Comparison of ENCODE assay signal across 26 mouse cellular contexts in the genomic region with DNA sequence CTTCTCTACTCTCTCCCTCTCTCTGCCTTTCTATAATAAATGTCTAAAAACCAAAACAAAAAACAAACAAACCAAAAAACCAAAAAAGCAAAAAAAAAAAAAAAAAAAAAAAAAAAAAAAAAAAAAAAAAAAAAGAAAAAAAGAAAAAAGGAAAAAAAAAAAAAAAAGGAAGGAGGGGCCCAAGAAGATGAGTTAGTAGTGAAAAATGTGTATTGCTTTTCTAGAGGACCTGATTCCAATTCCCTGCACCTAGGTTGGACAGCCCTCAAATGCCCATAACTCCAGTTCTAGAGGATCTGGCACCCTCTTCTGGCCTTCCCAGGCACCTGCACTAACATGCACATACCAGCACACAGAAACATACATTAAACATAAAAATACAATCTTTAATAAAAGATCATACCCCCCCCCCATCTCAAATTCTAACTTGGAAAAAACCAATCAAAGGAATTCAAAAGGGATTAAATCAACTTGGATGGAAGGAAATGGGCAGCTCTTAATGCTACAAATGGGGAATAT.
DNase-seq lines count a peak whose midpoint lies in the region; ATAC-seq and TF ChIP-seq lines count a peak whose summit lies in the region.
"Had no signal": no experiment of that assay in that cellular context is flagged by ENCODE, and none has a peak within 500 bp of the region (broad histone marks: within the 10 kb centered on the region; RNA-seq: fewer than 3 reads in every experiment).

No protein-coding gene starts in this region.

- TF ChIP-seq POLR2A in ES-Bruce4 (IDR thresholded peaks at IDR 0.05; ENCODE audit: insufficient read depth, low read length): no peak

- no peak for TF ChIP-seq EP300 in ES-Bruce4 (IDR thresholded peaks at IDR 0.05; ENCODE audit: insufficient read depth, low read depth, low read length)

- in situ Hi-C loops in ES-E14 (cut with MboI; ENCODE audit: low sequenced_read_pairs in 2 of 2, unreplicated experiment in 2 of 2): no loop called here

- no peak overlapping the region for H3K4me3 ChIP-seq in limb, embryonic 11.5 days (ENCODE audit: low read depth, low read length)
- H3K4me3 ChIP-seq in limb, embryonic 10.5 days: no peak overlapping the region
- H3K4me3 ChIP-seq in E14TG2a.4 (replicated peaks; ENCODE audit: low read length) (no peak overlapping the region), ES-Bruce4 (ENCODE audit: low read depth, low read length) (no peak overlapping the region), ES-E14 (ENCODE audit: insufficient read depth in 1 of 2, low read depth in 1 of 2, low read length in 2 of 2, poor library complexity in 1 of 2, severe bottlenecking in 1 of 2) (no peak overlapping the region)
- H3K4me3 ChIP-seq: embryonic facial prominence, embryonic 13.5 days; embryonic facial prominence, embryonic 15.5 days; erythroblast, embryonic 14.5 days; forebrain, embryonic 10.5 days; forebrain, embryonic 12.5 days had no signal

- H3K27ac ChIP-seq in limb, embryonic 11.5 days (replicated peaks; ENCODE audit: low read depth, low read length): no peak overlapping the region
- H3K27ac ChIP-seq in limb, embryonic 10.5 days: no peak overlapping the region
- H3K27ac ChIP-seq in ES-Bruce4 (ENCODE audit: insufficient read depth, low read length) (no peak overlapping the region), ES-E14 (ENCODE audit: insufficient read depth, low read depth, low read length, poor library complexity, severe bottlenecking) (no peak overlapping the region)
- H3K27ac ChIP-seq: embryonic facial prominence, embryonic 13.5 days; embryonic facial prominence, embryonic 15.5 days; forebrain, embryonic 10.5 days; forebrain, embryonic 12.5 days had no signal

- no peaks in the 10 kb centered on the region for H3K36me3 ChIP-seq in limb, embryonic 11.5 days (ENCODE audit: control insufficient read depth, insufficient read depth, low read length)
- no peaks in the 10 kb centered on the region for H3K36me3 ChIP-seq in limb, embryonic 10.5 days
- H3K36me3 ChIP-seq in E14TG2a.4 (ENCODE audit: insufficient read depth, low read length) (no peaks in the 10 kb centered on the region), ES-Bruce4 (ENCODE audit: control insufficient read depth, insufficient read depth, low read length, poor library complexity, severe bottlenecking) (no peaks in the 10 kb centered on the region), ES-E14 (ENCODE audit: control insufficient read depth, insufficient read depth, low read length, poor library complexity, severe bottlenecking) (no peaks in the 10 kb centered on the region)
- H3K36me3 ChIP-seq: embryonic facial prominence, embryonic 13.5 days; embryonic facial prominence, embryonic 15.5 days; forebrain, embryonic 10.5 days; forebrain, embryonic 12.5 days had no signal

- no peaks in the 10 kb centered on the region for H3K4me1 ChIP-seq in limb, embryonic 11.5 days (ENCODE audit: control insufficient read depth, insufficient read depth, low read length)
- peaks cover 5% of the 10 kb centered on the region for H3K4me1 ChIP-seq in limb, embryonic 10.5 days
- H3K4me1 ChIP-seq in E14TG2a.4 (replicated peaks; ENCODE audit: low read depth, low read length): no peaks in the 10 kb centered on the region
- no peaks in the 10 kb centered on the region for H3K4me1 ChIP-seq in ES-Bruce4 (ENCODE audit: control insufficient read depth, insufficient read depth, low read length)
- H3K4me1 ChIP-seq in ES-E14 (ENCODE audit: control insufficient read depth in 2 of 2, insufficient read depth in 2 of 2, low read length in 2 of 2, poor library complexity in 1 of 2): no peaks in the 10 kb centered on the region
- H3K4me1 ChIP-seq: embryonic facial prominence, embryonic 13.5 days; embryonic facial prominence, embryonic 15.5 days; forebrain, embryonic 10.5 days; forebrain, embryonic 12.5 days had no signal

- TF ChIP-seq CTCF in E14TG2a.4 (conservative IDR thresholded peaks at IDR 0.05; ENCODE audit: low read length) (peak; percentile 52), ES-Bruce4 (IDR thresholded peaks at IDR 0.05; ENCODE audit: low read depth, low read length) (peak; percentile 52)

- intact Hi-C loops in left cerebral cortex, postnatal 25 days (cut with DNase I): no loop called here

- no peaks in the 10 kb centered on the region for H3K27me3 ChIP-seq in limb, embryonic 11.5 days (ENCODE audit: control insufficient read depth, insufficient read depth, low read length)
- H3K27me3 ChIP-seq in limb, embryonic 10.5 days (ENCODE audit: low read depth, poor library complexity, severe bottlenecking): no peaks in the 10 kb centered on the region
- H3K27me3 ChIP-seq in E14TG2a.4 (ENCODE audit: insufficient read depth, low read length) (no peaks in the 10 kb centered on the region), ES-Bruce4 (ENCODE audit: control insufficient read depth, insufficient read depth, low read length, poor library complexity, severe bottlenecking) (no peaks in the 10 kb centered on the region)
- H3K27me3 ChIP-seq: embryonic facial prominence, embryonic 13.5 days; embryonic facial prominence, embryonic 15.5 days; forebrain, embryonic 12.5 days had no signal

- H3K9me3 ChIP-seq in limb, embryonic 11.5 days (ENCODE audit: control insufficient read depth, low read length): no peaks in the 10 kb centered on the region
- H3K9me3 ChIP-seq in limb, embryonic 10.5 days (replicated peaks): no peaks in the 10 kb centered on the region
- H3K9me3 ChIP-seq in E14TG2a.4 (ENCODE audit: low read length) (no peaks in the 10 kb centered on the region), ES-Bruce4 (replicated peaks; ENCODE audit: control insufficient read depth, insufficient read depth, low read length, poor library complexity, severe bottlenecking) (no peaks in the 10 kb centered on the region), ES-E14 (ENCODE audit: control insufficient read depth, insufficient read depth, low read depth, low read length) (no peaks in the 10 kb centered on the region)
- H3K9me3 ChIP-seq: embryonic facial prominence, embryonic 13.5 days; embryonic facial prominence, embryonic 15.5 days; forebrain, embryonic 10.5 days; forebrain, embryonic 12.5 days had no signal

- DNase-seq in limb, embryonic 11.5 days (ENCODE audit: low spot score): peak; percentile 2
- no peak for DNase-seq in limb, embryonic 10.5 days (ENCODE audit: low spot score)
- no peak for DNase-seq in ES-E14 (ENCODE audit: low read depth, low spot score)
- DNase-seq in spleen, adult 18-20 months: no peak
- DNase-seq in left cerebral cortex, postnatal 25 days (ENCODE audit: low spot score in 2 of 2): no peak
- no peak for DNase-seq in c-Kit-positive CD71-positive TER-119-positive erythroid progenitor cells, embryonic 14.5 days (ENCODE audit: low spot score)
- DNase-seq: adrenal gland, adult 8-10 months; adrenal gland, postnatal 14 days; adrenal gland, postnatal 36 days; cerebellum, adult 11 months; cerebellum, adult 18-20 months; cerebellum, adult 8-10 months; cerebellum, adult 9-11 months; cerebellum, postnatal 14 days; cerebellum, postnatal 36 days; embryo, embryonic 11 days had no signal

- ATAC-seq in limb, embryonic 11.5 days (ENCODE audit: insufficient number of reproducible peaks, low FRiP score, low TSS enrichment, low read depth): no peak
- ATAC-seq: activated CD4-positive, CD25-positive, alpha-beta regulatory T cell, adult 4 months; forebrain, embryonic 14.5 days; forebrain, embryonic 16.5 days had no signal

- H3K9ac ChIP-seq in limb, embryonic 11.5 days (ENCODE audit: low read length): no peak overlapping the region
- H3K9ac ChIP-seq in ES-Bruce4 (ENCODE audit: low read depth, poor library complexity, severe bottlenecking): no peak overlapping the region
- H3K9ac ChIP-seq in ES-E14 (ENCODE audit: insufficient read depth, low read depth, low read length, poor library complexity, severe bottlenecking): no peak overlapping the region
- H3K9ac ChIP-seq: embryonic facial prominence, embryonic 13.5 days; embryonic facial prominence, embryonic 15.5 days; forebrain, embryonic 12.5 days had no signal

- H3K4me2 ChIP-seq in limb, embryonic 11.5 days (ENCODE audit: low read depth, severe bottlenecking): no peak overlapping the region
- H3K4me2 ChIP-seq: embryonic facial prominence, embryonic 13.5 days; embryonic facial prominence, embryonic 15.5 days; forebrain, embryonic 12.5 days had no signal

TF ChIP-seq in ES-E14, 5 proteins besides CTCF, POLR2A, EP300 and RAD21:
- TF ChIP-seq HCFC1 (IDR thresholded peaks at IDR 0.05; ENCODE audit: borderline replicate concordance, insufficient read depth, low read length) (no peak), ZNF384 (IDR thresholded peaks at IDR 0.05; ENCODE audit: low read depth, low read length) (peak; percentile 95), MAFK (IDR thresholded peaks at IDR 0.05; ENCODE audit: insufficient read depth, low read depth, low read length) (no peak), ZC3H11A (IDR thresholded peaks at IDR 0.05; ENCODE audit: borderline replicate concordance, low read depth, low read length) (peak; percentile 27; the same call in 1 of the 2 replicates), CHD2 (IDR thresholded peaks at IDR 0.05; ENCODE audit: low read depth, low read length) (no peak)
TF ChIP-seq in ES-E14: peak in this region for 2.
